Mouse (Mus musculus) midbrain, embryonic 10.5 days (tissue): ENCODE measurements at regions not wholly inside any gene's neighbourhood (a gene's known extent, or its start where the extent isn't known, plus 50 kb on each side); places are given as distances from the start of the nearest gene placed in this dataset.
A peak's percentile ranks its signal among the peaks of the same experiment; 100 is the strongest.

ENCODE experiments used
- DNase-seq: peaks from one replicate; pipeline ENCODE4 v3.0.0-alpha.2; 2017; ENCODE audit warnings: low spot score
- H3K27ac ChIP-seq: fragments of 300-500 bp; sonication (generic); replicated peaks from 2 replicates; pipeline ENCODE4 v1.5.1; 2016; ENCODE audit warnings: mild to moderate bottlenecking
- H3K27me3 ChIP-seq: fragments of 300-500 bp; sonication (generic); 2 replicates; pipeline ENCODE4 v1.6.1; 2016; ENCODE audit warnings: low read depth, mild to moderate bottlenecking; ENCODE audit not compliant: poor library complexity, severe bottlenecking
- H3K36me3 ChIP-seq: fragments of 300-500 bp; sonication (generic); 2 replicates; pipeline ENCODE4 v1.6.1; 2016; ENCODE audit warnings: mild to moderate bottlenecking, moderate library complexity
- H3K4me1 ChIP-seq: fragments of 300-500 bp; sonication (generic); 2 replicates; pipeline ENCODE4 v1.6.1; 2016
- H3K4me3 ChIP-seq: fragments of 300-500 bp; sonication (generic); 2 replicates; pipeline ENCODE4 v1.5.1; 2016; ENCODE audit warnings: mild to moderate bottlenecking, moderate library complexity
- H3K9me3 ChIP-seq: fragments of 300-500 bp; sonication (generic); replicated peaks from 2 replicates; pipeline ENCODE4 v1.6.1; 2016; ENCODE audit warnings: mild to moderate bottlenecking
- WGBS: fragments of 180-500 bp; shearing (Covaris S2); methylation state at CpG from one replicate; pipeline ENCODE4 v1.1.7; 2016; 5-methylcytosine and 5-hydroxymethylcytosine counted together

GRCm38 (mm10) chr11:31736556-31737089 lies 64.9 kb upstream of the Bod1 start:
- peaks cover 38% of the 10 kb centered on the region for H3K4me1 ChIP-seq
- DNase-seq = no peak
- no peaks in the 10 kb centered on the region for H3K36me3 ChIP-seq
- 93% methylated on average over 4 of the region's 4 CpGs for WGBS
- H3K27me3 ChIP-seq = no peaks in the 10 kb centered on the region
- no peak overlapping the region for H3K4me3 ChIP-seq
- H3K27ac ChIP-seq = no peak overlapping the region
- no peaks in the 10 kb centered on the region for H3K9me3 ChIP-seq

GRCm38 (mm10) chr11:31738148-31739021 lies 66.7 kb upstream of the Bod1 start:
- Histone ChIP-seq H3K36me3 (no peaks in the 10 kb centered on the region), H3K27ac (no peak overlapping the region), H3K27me3 (no peaks in the 10 kb centered on the region), H3K9me3 (no peaks in the 10 kb centered on the region), H3K4me3 (no peak overlapping the region), H3K4me1 (peaks cover 40% of the 10 kb centered on the region)
- DNase-seq = no peak
- 88% methylated on average over 5 of the region's 5 CpGs for WGBS

GRCm38 (mm10) chr11:31740409-31740808 lies 68.7 kb upstream of the Bod1 start:
- WGBS = 82% methylated on average over 5 of the region's 5 CpGs

GRCm38 (mm10) chr11:31742160-31742559 lies 70.5 kb upstream of the Bod1 start:
- 4% methylated on average over 1 of the region's 1 CpGs for WGBS
- peak; percentile 59 for DNase-seq
- no peaks in the 10 kb centered on the region for H3K36me3 ChIP-seq

More at GRCm38 (mm10) chr11:31740409-31740808, 68.7 kb upstream of the Bod1 start:
- Histone ChIP-seq H3K36me3 (no peaks in the 10 kb centered on the region), H3K27ac (peak overlapping the region; percentile 60; the same call in 1 of the 2 replicates), H3K4me3 (no peak overlapping the region), H3K4me1 (peaks cover 38% of the 10 kb centered on the region), H3K27me3 (no peaks in the 10 kb centered on the region), H3K9me3 (no peaks in the 10 kb centered on the region)
- no peak for DNase-seq

GRCm38 (mm10) chr11:31744076-31744785 lies 72.5 kb upstream of the Bod1 start:
- no peak for DNase-seq
- Histone ChIP-seq H3K9me3 (no peaks in the 10 kb centered on the region), H3K27ac (peak overlapping the region; percentile 77), H3K4me3 (no peak overlapping the region), H3K4me1 (peaks cover 71% of the 10 kb centered on the region), H3K36me3 (no peaks in the 10 kb centered on the region), H3K27me3 (no peaks in the 10 kb centered on the region)
- WGBS = 81% methylated on average over 12 of the region's 12 CpGs

More at GRCm38 (mm10) chr11:31742160-31742559, 70.5 kb upstream of the Bod1 start:
- peaks cover 53% of the 10 kb centered on the region for H3K4me1 ChIP-seq
- no peaks in the 10 kb centered on the region for H3K27me3 ChIP-seq
- no peak overlapping the region for H3K4me3 ChIP-seq
- H3K9me3 ChIP-seq = no peaks in the 10 kb centered on the region
- H3K27ac ChIP-seq = peak overlapping the region; percentile 60

GRCm38 (mm10) chr11:31745028-31745865 lies 73.6 kb upstream of the Bod1 start:
- Histone ChIP-seq H3K4me1 (peaks cover 71% of the 10 kb centered on the region), H3K4me3 (no peak overlapping the region), H3K36me3 (no peaks in the 10 kb centered on the region), H3K27me3 (no peaks in the 10 kb centered on the region), H3K9me3 (no peaks in the 10 kb centered on the region), H3K27ac (peak overlapping the region; percentile 77)
- WGBS = 65% methylated on average over 16 of the region's 16 CpGs
- DNase-seq = no peak

GRCm38 (mm10) chr11:31745866-31746248 lies 74.2 kb upstream of the Bod1 start:
- H3K4me1 ChIP-seq = peaks cover 71% of the 10 kb centered on the region
- no peak overlapping the region for H3K4me3 ChIP-seq
- H3K27ac ChIP-seq = no peak overlapping the region
- H3K9me3 ChIP-seq = no peaks in the 10 kb centered on the region
- no peak for DNase-seq
- no peaks in the 10 kb centered on the region for H3K36me3 ChIP-seq
- WGBS = 34% methylated on average over 5 of the region's 5 CpGs
- no peaks in the 10 kb centered on the region for H3K27me3 ChIP-seq

GRCm38 (mm10) chr11:31746488-31746887 lies 74.8 kb upstream of the Bod1 start:
- DNase-seq = no peak
- Histone ChIP-seq H3K9me3 (no peaks in the 10 kb centered on the region), H3K36me3 (no peaks in the 10 kb centered on the region), H3K4me1 (peaks cover 71% of the 10 kb centered on the region), H3K27ac (peak overlapping the region; percentile 50; the same call in 1 of the 2 replicates), H3K27me3 (no peaks in the 10 kb centered on the region), H3K4me3 (no peak overlapping the region)
- WGBS = 87% methylated on average over 6 of the region's 6 CpGs

- no peaks in the 10 kb centered on the region for H3K36me3 ChIP-seq
- WGBS = 90% methylated on average over 8 of the region's 8 CpGs
- no peak for DNase-seq
- peak overlapping the region; percentile 50; the same call in 1 of the 2 replicates for H3K27ac ChIP-seq
- no peaks in the 10 kb centered on the region for H3K9me3 ChIP-seq
- H3K27me3 ChIP-seq = no peaks in the 10 kb centered on the region
- peaks cover 69% of the 10 kb centered on the region for H3K4me1 ChIP-seq
- H3K4me3 ChIP-seq = no peak overlapping the region
Measured at GRCm38 (mm10) chr11:31746939-31747338, 75.3 kb upstream of the Bod1 start.

- 67% methylated on average over 5 of the region's 5 CpGs for WGBS
- Histone ChIP-seq H3K27me3 (no peaks in the 10 kb centered on the region), H3K27ac (peak overlapping the region; percentile 71), H3K9me3 (no peaks in the 10 kb centered on the region), H3K4me1 (peaks cover 59% of the 10 kb centered on the region), H3K4me3 (no peak overlapping the region), H3K36me3 (no peaks in the 10 kb centered on the region)
- no peak for DNase-seq
Measured at GRCm38 (mm10) chr11:31748275-31748815, 76.7 kb upstream of the Bod1 start.

GRCm38 (mm10) chr11:31751274-31751673 lies 79.6 kb upstream of the Bod1 start:
- Histone ChIP-seq H3K27ac (no peak overlapping the region), H3K9me3 (no peaks in the 10 kb centered on the region), H3K27me3 (no peaks in the 10 kb centered on the region), H3K4me1 (peaks cover 57% of the 10 kb centered on the region), H3K4me3 (no peak overlapping the region), H3K36me3 (no peaks in the 10 kb centered on the region)
- WGBS = 87% methylated on average over 1 of the region's 1 CpGs
- no peak for DNase-seq

GRCm38 (mm10) chr11:31753211-31753610 lies 81.5 kb upstream of the Bod1 start:
- 88% methylated on average over 3 of the region's 3 CpGs for WGBS
- Histone ChIP-seq H3K27me3 (no peaks in the 10 kb centered on the region), H3K27ac (no peak overlapping the region), H3K36me3 (no peaks in the 10 kb centered on the region), H3K4me3 (no peak overlapping the region), H3K9me3 (no peaks in the 10 kb centered on the region), H3K4me1 (peaks cover 39% of the 10 kb centered on the region)
- no peak for DNase-seq
